Mouse (Mus musculus): ENCODE results near the gene Gm8334. TPM values are rescaled to one million over a fixed set of nuclear protein-coding genes. Genes with fewer than 3 reads are reported as not detected.
"Not testable (repeated sequence)": the region's sequence is repeated elsewhere in the genome, so short reads cannot be mapped to it uniquely, and the experiment has no call there.

Gm8334 gene
- polyA plus RNA-seq (2021): not detected

DNA sequence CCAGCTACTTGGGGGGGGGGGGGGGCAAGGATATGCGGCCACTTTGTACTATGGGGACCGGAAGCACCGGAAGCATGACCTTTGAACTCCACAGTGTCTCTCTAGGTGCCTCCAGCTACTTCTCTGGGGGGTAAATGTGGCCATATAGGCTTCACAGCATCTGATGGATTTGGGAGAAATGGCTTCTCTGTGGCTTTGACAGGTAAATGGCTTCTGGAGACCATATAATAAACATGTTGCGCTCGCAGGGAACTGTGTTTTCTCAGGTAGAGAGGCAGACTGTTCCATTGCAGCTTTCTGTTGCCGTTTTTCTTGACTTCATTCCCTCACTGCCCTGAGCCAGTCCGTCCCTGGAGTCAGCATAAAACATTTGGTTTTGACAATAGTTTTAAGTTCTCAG, at the start of gene Gm8334:
Gm8334 (minus strand) TSS at position 101 of the 400 bp plus-strand sequence.
- POLR2A ChIA-PET; in situ Hi-C loops (cut with MboI; ENCODE audit: low pct_unique_long_range_greater_than_20kb); H3K27me3 ChIP-seq; CTCF ChIA-PET; ATAC-seq; DNase-seq (ENCODE audit: low read depth, low spot score): not testable (repeated sequence)

DNA sequence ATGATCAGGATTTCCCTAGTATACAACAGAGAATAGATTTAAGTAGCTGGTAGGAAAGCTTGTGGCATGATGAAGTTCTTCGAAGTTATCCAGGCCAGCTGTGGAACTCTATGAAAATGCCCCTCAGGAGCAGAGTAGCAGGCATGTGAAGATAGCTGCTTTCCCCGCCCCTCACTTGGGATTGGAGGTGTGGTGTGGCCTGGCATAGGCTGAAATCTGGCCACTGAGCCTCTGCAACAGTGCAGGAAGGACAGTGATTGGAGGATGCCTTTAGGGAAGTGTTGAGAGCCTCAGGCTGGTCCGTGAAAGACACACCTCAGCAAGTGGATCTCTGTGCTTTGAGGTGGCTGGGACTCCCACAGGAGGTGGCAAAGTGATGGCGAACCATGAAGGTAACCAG, 48.3 kb upstream of the Gm8334 start, which contains the start of gene Gm15127:
Gm15127 (plus strand) TSS at position 301 of the 400 bp plus-strand sequence.
- in situ Hi-C loops (cut with MboI; ENCODE audit: low pct_unique_long_range_greater_than_20kb); CTCF ChIA-PET; POLR2A ChIA-PET; H3K27me3 ChIP-seq; ATAC-seq; DNase-seq (ENCODE audit: low read depth, low spot score): not testable (repeated sequence)

Other genes with a start within 250 kb of the Gm8334 start
- gene Gm15114, start 126.2 kb downstream of the Gm8334 start, polyA plus RNA-seq (2021): not detected
- not detected for gene Gm15127, start 48.4 kb upstream of the Gm8334 start, polyA plus RNA-seq (2021)
- gene Luzp4, start 242.5 kb upstream of the Gm8334 start, polyA plus RNA-seq (2021): not detected